Mouse (Mus musculus): ENCODE data around the gene Kmt2a.

- TF ChIP-seq CTCF (IDR thresholded peaks at IDR 0.05; ENCODE audit: control insufficient read depth, insufficient read depth, insufficient read length), result no peak
- no peak for TF ChIP-seq USF1 (IDR thresholded peaks at IDR 0.05; ENCODE audit: low read depth)
- TF ChIP-seq MAX (IDR thresholded peaks at IDR 0.05), result no peak
- TF ChIP-seq MYOG (IDR thresholded peaks at IDR 0.05; ENCODE audit: control insufficient read depth, extremely low read depth, insufficient read length), result no peak
- no peak for TF ChIP-seq FOSL1 (IDR thresholded peaks at IDR 0.05; ENCODE audit: insufficient read depth, low read length, poor library complexity, severe bottlenecking)
- TF ChIP-seq MYOD1 (IDR thresholded peaks at IDR 0.05; ENCODE audit: control insufficient read depth, insufficient read length, low read depth), result peak; percentile 35
- no peak for TF ChIP-seq CEBPB (IDR thresholded peaks at IDR 0.05; ENCODE audit: low read depth)
These were observed 54.4 kb downstream of the Kmt2a start for GRCm38 (mm10) chr9:44826660-44827059.

All from C2C12 (cell line).